ENCODE assay signal across 19 mouse cellular contexts in genomic region chr16:93191174-93191573, GRCm38 (mm10).
DNase-seq lines count a peak whose midpoint lies in the region; TF ChIP-seq lines count a peak whose summit lies in the region.
"Had no signal": no experiment of that assay in that cellular context is flagged by ENCODE, and none has a peak within 500 bp of the region (broad histone marks: within the 10 kb centered on the region; RNA-seq: fewer than 3 reads in every experiment).

No protein-coding gene starts in this region.

- no peaks in the 10 kb centered on the region for H3K36me3 ChIP-seq in small intestine, adult 2 months (ENCODE audit: control insufficient read depth, insufficient read depth, low read length)
- H3K36me3 ChIP-seq: heart, embryonic 12.5 days; hindbrain, embryonic 15.5 days; kidney, embryonic 15.5 days; limb, embryonic 15.5 days; neural tube, embryonic 12.5 days had no signal

- peaks cover 4% of the 10 kb centered on the region for H3K4me1 ChIP-seq in bone marrow, adult 2 months (ENCODE audit: control insufficient read depth, insufficient read depth, low read length)
- peaks cover 2% of the 10 kb centered on the region; the same call in 1 of the 2 replicates for H3K4me1 ChIP-seq in small intestine, adult 2 months (ENCODE audit: control insufficient read depth, insufficient read depth, insufficient read length, low read length)
- H3K4me1 ChIP-seq: hindbrain, embryonic 15.5 days; limb, embryonic 15.5 days; neural tube, embryonic 12.5 days had no signal

- H3K27ac ChIP-seq in bone marrow, adult 2 months (ENCODE audit: control insufficient read depth, insufficient read depth, low read depth, low read length, poor library complexity) = peak overlapping the region; percentile 16; the same call in 1 of the 2 replicates
- H3K27ac ChIP-seq in small intestine, adult 2 months (ENCODE audit: insufficient read depth, low read depth, low read length) = 0 out of 2 replicates have a peak overlapping the region, but pooled peaks have one; percentile 38
- H3K27ac ChIP-seq: hindbrain, embryonic 15.5 days; kidney, embryonic 15.5 days; limb, embryonic 15.5 days; neural tube, embryonic 12.5 days had no signal

- no peak for TF ChIP-seq POLR2A in bone marrow, adult 2 months (IDR thresholded peaks at IDR 0.05; ENCODE audit: borderline replicate concordance, control insufficient read depth, low read depth, low read length)
- no peak for TF ChIP-seq POLR2A in small intestine, adult 2 months (IDR thresholded peaks at IDR 0.05; ENCODE audit: low read depth, low read length)

- 26% methylated on average over 5 of the region's 5 CpGs for WGBS in bone marrow, adult 2 months
- 77% methylated on average over 5 of the region's 5 CpGs for WGBS in small intestine, adult 2 months

- peak; percentile 5 to 25 for DNase-seq in heart, adult 18-20 months
- no peak for DNase-seq in heart, adult 9 months (ENCODE audit: low spot score in 2 of 2)
- DNase-seq in thymus, postnatal 36 days = peak; percentile 53 to 66
- no peak for DNase-seq in gastrocnemius, postnatal 25 days
- DNase-seq in kidney, postnatal 10 days = no peak
- DNase-seq: adrenal gland, adult 2 months; cerebellum, postnatal 14 days; embryo, embryonic 11 days; heart, postnatal 36 days; liver, postnatal 0 days; lung, postnatal 4 days; right cerebral cortex, adult 18-20 months had no signal

- no peak overlapping the region for H3K4me3 ChIP-seq in bone marrow, adult 2 months (replicated peaks; ENCODE audit: control insufficient read depth, low read depth, low read length)
- H3K4me3 ChIP-seq in small intestine, adult 2 months (ENCODE audit: low read depth, low read length) = no peak overlapping the region
- H3K4me3 ChIP-seq: heart, embryonic 12.5 days; hindbrain, embryonic 15.5 days; kidney, embryonic 15.5 days; limb, embryonic 15.5 days; neural tube, embryonic 12.5 days had no signal

- no peak for TF ChIP-seq CTCF in bone marrow, adult 2 months (IDR thresholded peaks at IDR 0.05; ENCODE audit: control insufficient read depth, insufficient read depth, low read length)
- no peak for TF ChIP-seq CTCF in small intestine, adult 2 months (IDR thresholded peaks at IDR 0.05; ENCODE audit: extremely low read depth, insufficient read length, insufficient replicate concordance, low read depth, low read length)

- H3K27me3 ChIP-seq in small intestine, adult 2 months (ENCODE audit: control insufficient read depth, insufficient read depth, low read length) = no peaks in the 10 kb centered on the region
- H3K27me3 ChIP-seq: hindbrain, embryonic 15.5 days; kidney, embryonic 15.5 days; limb, embryonic 15.5 days; neural tube, embryonic 12.5 days had no signal

Comparison
In these comparisons a context has a peak if more than half of its experiments do, and no peak if none do; other contexts are left out.
1. DNase-seq: peak in heart, adult 18-20 months (2 of 2) and thymus, postnatal 36 days (2 of 2); none in heart, adult 9 months (0 of 2), gastrocnemius, postnatal 25 days (single experiment) and kidney, postnatal 10 days (single experiment).